In genomic region chr8:121667936-121668500, GRCm38 (mm10) we compare ENCODE assay signal across 7 mouse cellular contexts. TPM values are rescaled to one million over a fixed set of nuclear protein-coding genes. Genes with fewer than 3 reads are reported as not detected.
A peak's percentile ranks its signal among the peaks of the same experiment; 100 is the strongest.
DNase-seq lines count a peak whose midpoint lies in the region; ATAC-seq and TF ChIP-seq lines count a peak whose summit lies in the region.
"Not testable (repeated sequence)": the region's sequence is repeated elsewhere in the genome, so short reads cannot be mapped to it uniquely, and the experiment has no call there.

No protein-coding gene starts in this region.

- not testable (repeated sequence) for DNase-seq in embryonic facial prominence, embryonic 10.5 days (ENCODE audit: low spot score); kidney, postnatal 0 days (ENCODE audit: low spot score)

- peaks cover 40% of the 10 kb centered on the region for H3K4me1 ChIP-seq in embryonic facial prominence, embryonic 10.5 days
- H3K4me1 ChIP-seq in forebrain, embryonic 13.5 days: peaks cover 27% of the 10 kb centered on the region
- peaks cover 14% of the 10 kb centered on the region for H3K4me1 ChIP-seq in heart, embryonic 11.5 days (ENCODE audit: control insufficient read depth, insufficient read depth, low read length)
- peaks cover 24% of the 10 kb centered on the region for H3K4me1 ChIP-seq in hindbrain, embryonic 15.5 days (replicated peaks)
- H3K4me1 ChIP-seq in kidney, postnatal 0 days (replicated peaks; ENCODE audit: insufficient read depth, low read length): not testable (repeated sequence)
- peaks cover 27% of the 10 kb centered on the region for H3K4me1 ChIP-seq in midbrain, embryonic 13.5 days (replicated peaks)
- peaks cover 46% of the 10 kb centered on the region for H3K4me1 ChIP-seq in olfactory bulb, adult 2 months (ENCODE audit: control insufficient read depth, insufficient read depth, low read length)

- not testable (repeated sequence) for H3K4me2 ChIP-seq in forebrain, embryonic 13.5 days; heart, embryonic 11.5 days; hindbrain, embryonic 15.5 days; kidney, postnatal 0 days (ENCODE audit: low read length); midbrain, embryonic 13.5 days (replicated peaks)

- not testable (repeated sequence) for ATAC-seq in forebrain, embryonic 13.5 days; heart, embryonic 11.5 days (replicated peaks; ENCODE audit: insufficient number of reproducible peaks, low FRiP score, low TSS enrichment); kidney, postnatal 0 days (replicated peaks; ENCODE audit: low FRiP score, low read depth)
- ATAC-seq in hindbrain, embryonic 15.5 days (ENCODE audit: low FRiP score, low read depth): 0 out of 2 replicates have a peak, but pooled peaks have one; percentile 16
- 0 out of 2 replicates have a peak, but pooled peaks have one; percentile 2 for ATAC-seq in midbrain, embryonic 13.5 days

- TF ChIP-seq POLR2A in olfactory bulb, adult 2 months (IDR thresholded peaks at IDR 0.05; ENCODE audit: insufficient read depth, low read depth, low read length): not testable (repeated sequence)

- H3K27ac ChIP-seq in embryonic facial prominence, embryonic 10.5 days (replicated peaks): peak overlapping the region; percentile 70
- H3K27ac ChIP-seq in forebrain, embryonic 13.5 days: peak overlapping the region; percentile 79
- peak overlapping the region; percentile 32; the same call in 1 of the 2 replicates for H3K27ac ChIP-seq in heart, embryonic 11.5 days (ENCODE audit: low read depth, low read length)
- H3K27ac ChIP-seq in hindbrain, embryonic 15.5 days (replicated peaks): peak overlapping the region; percentile 36
- peak overlapping the region; percentile 32; the same call in 1 of the 2 replicates for H3K27ac ChIP-seq in kidney, postnatal 0 days
- peak overlapping the region; percentile 51; the same call in 1 of the 2 replicates for H3K27ac ChIP-seq in midbrain, embryonic 13.5 days
- H3K27ac ChIP-seq in olfactory bulb, adult 2 months (ENCODE audit: insufficient read depth, low read depth, low read length): peak overlapping the region; percentile 100

- H3K27me3 ChIP-seq in embryonic facial prominence, embryonic 10.5 days (replicated peaks; ENCODE audit: low read depth, poor library complexity, severe bottlenecking); forebrain, embryonic 13.5 days; heart, embryonic 11.5 days (ENCODE audit: control insufficient read depth, insufficient read depth, low read length); hindbrain, embryonic 15.5 days; kidney, postnatal 0 days (ENCODE audit: insufficient read depth, low read length); midbrain, embryonic 13.5 days: not testable (repeated sequence)

- not testable (repeated sequence) for H3K4me3 ChIP-seq in embryonic facial prominence, embryonic 10.5 days; forebrain, embryonic 13.5 days; heart, embryonic 11.5 days (ENCODE audit: low read depth, low read length); hindbrain, embryonic 15.5 days; kidney, postnatal 0 days (replicated peaks; ENCODE audit: low read depth, low read length); midbrain, embryonic 13.5 days (replicated peaks); olfactory bulb, adult 2 months (ENCODE audit: insufficient read depth, low read depth, low read length)

- WGBS in embryonic facial prominence, embryonic 10.5 days: 75% methylated on average over 9 of the region's 9 CpGs
- WGBS in forebrain, embryonic 13.5 days: 67% methylated on average over 9 of the region's 9 CpGs
- 69% methylated on average over 9 of the region's 9 CpGs for WGBS in heart, embryonic 11.5 days (ENCODE audit: insufficient replicate concordance)
- WGBS in hindbrain, embryonic 15.5 days: 67% methylated on average over 9 of the region's 9 CpGs
- 85% methylated on average over 9 of the region's 9 CpGs for WGBS in kidney, postnatal 0 days
- 73% methylated on average over 9 of the region's 9 CpGs for WGBS in midbrain, embryonic 13.5 days
- WGBS in olfactory bulb, adult 2 months: 34% methylated on average over 9 of the region's 9 CpGs

- not testable (repeated sequence) for H3K36me3 ChIP-seq in embryonic facial prominence, embryonic 10.5 days (replicated peaks); forebrain, embryonic 13.5 days (ENCODE audit: poor library complexity, severe bottlenecking); heart, embryonic 11.5 days (ENCODE audit: control insufficient read depth, insufficient read depth, low read length); hindbrain, embryonic 15.5 days; kidney, postnatal 0 days (ENCODE audit: insufficient read depth, low read length); midbrain, embryonic 13.5 days

- not testable (repeated sequence) for TF ChIP-seq CTCF in kidney, postnatal 0 days (IDR thresholded peaks at IDR 0.05; ENCODE audit: low read depth); olfactory bulb, adult 2 months (IDR thresholded peaks at IDR 0.05; ENCODE audit: insufficient read depth, low read depth, low read length)

- not testable (repeated sequence) for H3K9me3 ChIP-seq in embryonic facial prominence, embryonic 10.5 days; forebrain, embryonic 13.5 days (replicated peaks); heart, embryonic 11.5 days (replicated peaks; ENCODE audit: control insufficient read depth, low read length); hindbrain, embryonic 15.5 days; kidney, postnatal 0 days (replicated peaks; ENCODE audit: low read length); midbrain, embryonic 13.5 days

- not testable (repeated sequence) for H3K9ac ChIP-seq in forebrain, embryonic 13.5 days; heart, embryonic 11.5 days (ENCODE audit: low read depth, low read length); hindbrain, embryonic 15.5 days; kidney, postnatal 0 days (ENCODE audit: low read depth, low read length)
- peak overlapping the region; percentile 17 for H3K9ac ChIP-seq in midbrain, embryonic 13.5 days (replicated peaks)

RNA-seq across cellular contexts. Expression of gene Zcchc14, which starts 15.3 kb away (rescaled TPM):
- polyA plus RNA-seq in embryonic facial prominence, embryonic 10.5 days (2016; fragmentation: Nextera tagmentation; extraction: Ambion mirVana): 15.0 and 17.3 TPM in 2 replicates
- polyA plus RNA-seq in forebrain, embryonic 13.5 days (2015; fragmentation: Nextera tagmentation; extraction: Ambion mirVana): 30.0 and 33.7 TPM in 2 replicates
- polyA plus RNA-seq in heart, embryonic 11.5 days (2014; fragmentation: Nextera tagmentation; extraction: Ambion mirVana): 11.4 and 14.2 TPM in 2 replicates
- polyA plus RNA-seq in hindbrain, embryonic 15.5 days (2015; fragmentation: Nextera tagmentation; extraction: Ambion mirVana): 21.6 and 23.9 TPM in 2 replicates
- 10.9 and 13.5 TPM in 2 replicates for polyA plus RNA-seq in kidney, postnatal 0 days (2015; fragmentation: Nextera tagmentation; extraction: Ambion mirVana)
- 27.6 and 29.5 TPM in 2 replicates for polyA plus RNA-seq in midbrain, embryonic 13.5 days (2015; fragmentation: Nextera tagmentation; extraction: Ambion mirVana)
- polyA plus RNA-seq in olfactory bulb, adult 2 months (2012; ENCODE audit: insufficient read depth, insufficient read length, low replicate concordance, missing spikeins): not detected in 2 replicates

Comparison
In these comparisons a context has a peak if more than half of its experiments do, and no peak if none do; other contexts are left out.
1. H3K27ac ChIP-seq: peak in every context shown above with its lines; median percentile 100 in olfactory bulb, adult 2 months; 79 in forebrain, embryonic 13.5 days; 70 in embryonic facial prominence, embryonic 10.5 days; 51 in midbrain, embryonic 13.5 days; 36 in hindbrain, embryonic 15.5 days; 32 in heart, embryonic 11.5 days; 32 in kidney, postnatal 0 days.